Mouse (Mus musculus): ENCODE measurements at regions not wholly inside any gene's neighbourhood (a gene's known extent, or its start where the extent isn't known, plus 50 kb on each side); places are given as distances from the start of the nearest gene placed in this dataset.
A peak's percentile ranks its signal among the peaks of the same experiment; 100 is the strongest.

DNA sequence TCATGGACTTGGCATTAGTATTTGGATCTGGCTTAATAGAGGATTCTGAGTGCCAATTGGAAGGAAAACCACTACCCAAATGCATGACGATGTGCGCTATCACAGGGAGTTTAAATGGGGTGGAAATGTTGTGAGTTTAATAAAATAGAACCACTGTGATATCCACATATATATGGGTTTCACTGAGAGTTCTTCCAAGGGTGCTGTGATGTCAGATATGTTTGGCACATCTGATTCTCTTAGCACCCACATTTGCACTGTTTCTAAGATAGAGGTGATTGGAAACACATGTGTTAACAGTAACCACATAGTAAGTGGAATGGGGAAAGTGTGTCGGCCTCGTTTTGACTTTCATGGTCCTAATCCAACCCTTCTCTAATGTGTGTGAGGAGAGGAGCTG, 189.7 kb upstream of the 1810046K07Rik start:
- peak; percentile 47 for DNase-seq (ENCODE audit: inconsistent ontology term)

DNA sequence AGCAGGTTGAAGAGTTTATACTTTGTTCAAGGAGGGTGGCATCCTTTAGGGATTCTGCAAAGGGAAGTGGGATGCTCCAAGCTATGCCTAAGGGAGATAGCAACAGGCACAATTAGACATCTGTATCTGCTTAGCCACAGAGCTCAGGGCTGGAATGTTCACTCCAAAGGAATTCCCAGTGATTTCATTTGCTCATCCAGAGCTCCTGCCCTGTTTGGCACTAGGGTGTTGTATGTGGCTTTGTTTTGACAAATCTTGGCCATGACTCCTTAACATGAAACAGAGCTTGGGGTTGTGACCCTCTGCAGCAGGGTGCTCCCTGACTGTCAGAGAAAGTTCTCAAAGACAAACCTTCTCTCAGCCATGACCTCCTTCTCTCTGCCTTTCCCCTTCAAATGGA, 194.8 kb upstream of the 1810046K07Rik start:
- DNase-seq (ENCODE audit: inconsistent ontology term), result peak; percentile 68

DNA sequence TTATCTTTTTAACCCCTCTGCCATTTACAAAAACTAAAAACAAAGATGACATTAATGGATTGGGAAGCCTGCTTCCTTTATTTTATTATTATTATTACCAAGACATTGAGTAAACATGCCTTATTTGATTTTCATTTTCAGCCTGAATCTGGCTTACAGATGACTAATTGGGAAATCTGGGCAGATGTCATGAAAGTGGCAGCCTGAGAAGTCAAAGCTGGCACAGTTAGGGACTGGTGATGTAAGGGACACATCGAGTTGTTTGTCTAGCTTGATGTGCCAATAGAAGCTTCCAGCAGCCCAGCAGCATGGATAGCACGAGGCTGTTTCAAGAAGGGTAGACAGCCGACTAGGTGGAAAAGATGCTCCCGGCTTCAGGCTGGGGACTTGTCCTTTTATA, 197.2 kb upstream of the 1810046K07Rik start:
- DNase-seq (ENCODE audit: inconsistent ontology term), result no peak

DNA sequence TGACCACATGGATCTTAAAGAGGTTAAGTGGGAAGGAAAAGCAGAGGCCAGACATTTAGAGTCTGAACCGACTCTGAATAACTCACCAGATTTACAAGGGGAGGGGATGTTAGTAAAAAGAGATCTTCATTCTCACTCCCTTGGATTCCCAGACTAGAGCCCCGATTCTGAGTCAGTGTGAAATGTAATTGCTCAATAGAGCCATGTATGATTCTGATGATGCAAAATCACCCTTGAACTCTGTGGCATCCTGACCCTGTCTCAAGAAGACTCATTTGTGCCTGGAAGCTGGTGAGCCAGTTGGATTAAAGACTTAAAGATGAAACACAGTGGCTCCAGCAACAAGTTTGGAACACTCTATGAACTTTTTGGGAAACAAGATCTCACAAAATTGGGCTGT, 210.2 kb upstream of the 1810046K07Rik start:
- peak; percentile 13 for DNase-seq (ENCODE audit: inconsistent ontology term)

DNA sequence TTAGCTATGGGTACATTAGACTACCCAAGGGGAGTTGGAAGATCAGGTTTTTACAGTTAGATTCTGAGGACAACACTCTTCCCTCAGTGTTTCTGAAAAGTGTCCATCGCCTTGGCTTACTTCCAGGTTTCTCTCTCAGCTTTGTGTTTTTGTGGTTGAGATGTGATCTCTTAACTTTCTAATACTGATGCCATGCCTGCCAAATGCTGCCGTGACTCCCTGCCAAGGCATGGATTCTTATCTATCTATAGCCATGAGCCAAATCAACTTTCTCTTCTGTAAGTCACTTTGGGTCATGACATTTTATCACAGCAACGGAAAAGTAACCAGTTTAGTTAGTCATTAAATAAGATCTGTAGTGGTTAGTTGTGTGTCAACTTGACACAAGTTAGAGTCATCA, 213.2 kb upstream of the 1810046K07Rik start:
- DNase-seq (ENCODE audit: inconsistent ontology term), result no peak

DNA sequence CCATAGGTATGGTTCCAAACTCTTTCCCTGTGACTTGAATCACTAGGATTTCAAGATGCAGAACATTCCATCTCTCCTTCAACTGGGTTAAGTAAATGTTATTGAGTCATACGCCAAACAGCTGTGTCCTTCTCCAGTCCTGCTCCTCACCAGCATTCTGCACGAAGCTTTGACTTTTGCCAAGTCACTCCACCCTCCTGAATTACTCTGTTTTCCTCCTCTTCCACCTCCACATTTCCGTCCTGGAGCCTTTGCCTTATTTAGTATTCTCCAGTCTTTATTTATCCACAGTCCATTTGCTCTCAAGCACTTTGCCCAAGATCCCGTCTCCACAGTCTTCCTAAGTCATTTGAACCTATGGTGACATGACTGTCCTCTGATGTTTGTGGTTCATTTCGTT, 193.1 kb upstream of the Arhgap20 start:
- DNase-seq (ENCODE audit: inconsistent ontology term), result no peak

DNA sequence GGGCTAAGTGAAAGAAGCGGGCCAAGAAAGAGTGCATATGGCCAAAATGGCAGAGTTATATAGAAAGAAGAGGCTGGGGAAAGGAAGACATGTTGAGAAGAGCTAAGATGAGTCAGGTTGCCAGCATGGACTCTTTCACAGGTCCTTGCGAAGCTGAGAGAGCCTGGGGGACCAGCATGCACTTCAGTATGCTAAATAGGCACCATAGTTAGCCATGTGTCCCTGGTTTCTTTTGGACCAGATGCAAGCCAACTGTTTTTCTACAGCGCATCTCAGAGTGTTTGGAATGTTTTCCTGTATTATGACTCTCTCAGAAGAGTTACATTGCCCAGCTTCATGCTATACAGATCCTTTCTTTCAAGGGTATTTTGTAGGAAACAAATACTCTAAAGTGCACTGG, 183.5 kb upstream of the Arhgap20 start:
- no peak for DNase-seq (ENCODE audit: inconsistent ontology term)

DNA sequence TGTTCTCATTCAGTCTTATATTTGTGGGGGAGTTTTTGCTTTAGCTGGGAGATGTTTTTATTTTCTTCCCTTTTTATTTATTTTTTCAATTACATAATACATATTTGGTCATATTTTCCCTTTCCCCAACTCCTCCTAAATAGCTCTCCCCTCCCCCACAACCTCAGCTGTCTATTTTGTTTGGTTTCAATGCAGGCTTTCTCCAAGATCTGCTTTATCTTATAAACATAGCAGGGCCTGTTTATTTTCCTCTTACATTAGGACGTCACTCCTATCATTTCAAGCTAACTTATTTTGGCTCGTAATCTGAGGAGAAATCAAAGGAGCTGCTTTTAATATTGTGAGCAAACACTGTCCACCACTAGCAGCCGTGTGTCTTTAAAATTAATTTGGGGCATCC, 171.4 kb upstream of the Arhgap20 start:
- no peak for DNase-seq (ENCODE audit: inconsistent ontology term)

DNA sequence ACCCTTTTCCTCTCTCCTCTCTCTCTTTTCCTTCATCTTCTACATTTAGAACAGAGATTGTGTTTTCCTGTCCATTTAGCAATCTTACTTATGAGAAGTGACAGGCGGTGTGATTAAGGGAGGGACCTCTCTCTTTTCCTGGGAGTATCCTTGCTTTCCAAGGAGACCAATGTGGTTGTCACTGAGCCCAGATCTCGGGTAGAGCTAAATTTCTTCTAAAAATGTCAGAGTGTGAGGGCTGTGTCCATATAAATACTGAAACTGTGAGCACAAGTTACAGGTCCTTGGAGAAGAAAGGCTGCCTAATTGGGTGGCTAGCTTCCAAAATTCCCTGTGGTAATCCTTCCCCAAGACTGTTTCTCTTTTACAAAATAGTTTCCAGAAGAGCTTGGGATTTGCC, 166.4 kb upstream of the Arhgap20 start:
- DNase-seq (ENCODE audit: inconsistent ontology term), result peak; percentile 58

DNA sequence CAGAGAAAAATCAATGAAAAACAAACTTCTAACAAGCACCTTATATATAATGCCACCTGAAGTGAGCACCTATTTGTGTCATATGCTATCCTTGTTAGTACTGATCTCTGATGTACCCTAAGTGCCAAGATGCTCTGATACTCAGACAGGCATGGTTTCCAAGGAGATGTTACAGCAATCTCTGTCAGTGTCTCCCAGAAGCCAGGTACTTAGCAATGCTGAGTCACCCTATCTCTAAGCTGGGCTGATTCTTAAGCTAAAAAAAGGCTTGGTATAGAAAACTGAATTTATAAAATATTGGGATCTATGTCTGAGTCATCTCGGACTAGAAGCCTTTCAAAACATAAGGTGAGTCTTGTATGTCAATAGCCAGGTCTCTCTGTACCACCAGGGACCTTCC, 157.0 kb upstream of the Arhgap20 start:
- DNase-seq (ENCODE audit: inconsistent ontology term), result no peak

DNA sequence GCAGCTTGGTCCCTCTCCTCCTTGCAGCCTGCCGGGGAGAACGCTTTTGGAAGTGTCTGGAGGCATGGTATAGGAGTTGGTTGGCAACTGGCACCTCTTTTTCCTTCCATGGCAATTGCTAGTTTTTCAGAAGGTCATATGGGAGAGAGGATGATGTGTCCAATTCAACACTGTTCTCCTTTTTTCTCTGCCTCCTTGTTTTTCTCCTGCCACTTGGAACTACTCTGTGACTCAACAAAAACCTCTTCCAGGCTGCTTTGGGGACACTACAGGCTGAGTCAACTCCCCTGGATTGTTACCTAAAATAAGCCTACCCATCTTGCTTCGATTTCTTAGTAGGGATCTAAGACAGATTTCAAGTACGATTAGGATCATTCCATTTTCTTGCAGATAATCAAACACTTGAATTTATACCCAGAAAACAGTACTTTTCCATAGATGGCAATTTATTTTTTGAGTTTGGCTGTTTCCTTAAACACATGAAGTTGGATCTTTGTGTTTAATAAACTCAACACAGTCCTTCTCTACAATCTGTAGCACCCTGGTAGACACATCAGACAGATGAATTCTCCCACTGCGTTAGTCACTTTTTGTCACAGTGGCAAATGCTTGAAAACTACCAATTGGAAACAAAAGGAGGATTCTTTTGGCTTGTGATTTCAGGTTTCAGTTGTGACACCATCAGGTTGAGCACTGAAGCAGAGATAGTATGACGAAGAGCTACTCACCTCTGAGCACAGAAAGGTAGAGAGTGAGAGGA, 156.3 kb upstream of the Arhgap20 start:
- no peak for DNase-seq (ENCODE audit: inconsistent ontology term)

DNA sequence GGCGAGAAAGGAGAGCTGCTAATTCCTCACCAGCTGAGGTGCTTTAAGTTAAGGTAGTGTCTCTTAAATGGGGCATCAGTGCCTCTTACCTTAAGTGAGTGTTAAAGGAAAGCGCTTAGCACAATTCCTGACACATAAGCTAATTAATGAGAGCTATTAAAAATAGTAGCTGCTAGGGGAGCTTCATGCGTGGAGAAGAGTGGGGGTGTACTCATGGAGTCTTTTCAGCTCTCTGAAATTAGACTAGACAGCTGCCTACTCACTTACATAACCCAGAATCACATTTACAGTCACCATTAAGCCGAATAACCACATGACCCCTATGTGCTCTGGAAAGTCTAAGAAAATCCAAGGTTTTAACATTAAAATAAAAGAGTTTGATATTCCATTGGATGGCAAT, 139.0 kb upstream of the Arhgap20 start:
- no peak for DNase-seq (ENCODE audit: inconsistent ontology term)

DNA sequence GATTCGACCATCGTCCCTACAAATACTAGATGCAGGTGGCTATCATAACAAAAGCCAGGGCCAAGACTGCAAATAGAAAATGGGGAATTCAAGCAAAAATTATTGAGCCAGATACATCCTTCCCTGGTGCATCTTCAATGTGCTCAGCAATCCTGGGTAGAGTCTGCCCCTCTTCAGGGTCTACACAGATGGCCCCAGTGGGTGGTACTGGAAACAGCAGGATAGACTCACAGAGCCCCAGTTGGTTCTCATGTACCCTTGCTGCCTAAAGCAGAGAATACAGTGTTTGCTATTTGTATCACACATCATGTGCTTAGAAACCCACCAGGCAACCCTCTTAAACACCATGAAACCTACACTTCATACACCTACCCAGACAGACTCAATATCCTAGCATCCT, 129.0 kb upstream of the Arhgap20 start:
- DNase-seq (ENCODE audit: inconsistent ontology term), result no peak

DNA sequence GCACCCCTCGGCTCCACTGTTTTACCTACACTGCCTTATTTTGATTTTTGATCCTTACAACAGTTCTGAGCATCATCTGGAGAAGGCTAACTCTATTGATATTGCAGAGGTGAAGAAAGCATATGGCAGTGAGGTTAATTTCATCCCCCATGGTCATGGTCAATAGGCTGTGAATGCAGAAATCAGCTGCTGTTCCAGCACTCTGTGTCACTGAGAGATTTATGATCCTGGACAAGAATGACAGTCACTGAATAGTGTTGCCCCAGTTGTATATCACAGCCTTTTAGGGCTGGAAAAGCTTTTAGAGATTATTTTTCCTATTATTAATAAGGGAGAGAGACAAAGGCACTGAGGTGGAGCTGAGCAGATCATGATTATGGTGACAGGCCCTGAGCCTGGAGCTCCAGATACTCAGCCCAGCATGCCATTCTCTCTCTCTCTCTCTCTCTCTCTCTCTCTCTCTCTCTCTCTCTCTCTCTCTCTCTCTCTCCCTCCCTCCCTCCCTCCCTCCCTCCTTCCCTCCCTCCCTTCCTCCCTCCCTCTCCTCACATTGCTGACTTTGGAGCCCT, 128.5 kb upstream of the Arhgap20 start:
- no peak for DNase-seq (ENCODE audit: inconsistent ontology term)

DNA sequence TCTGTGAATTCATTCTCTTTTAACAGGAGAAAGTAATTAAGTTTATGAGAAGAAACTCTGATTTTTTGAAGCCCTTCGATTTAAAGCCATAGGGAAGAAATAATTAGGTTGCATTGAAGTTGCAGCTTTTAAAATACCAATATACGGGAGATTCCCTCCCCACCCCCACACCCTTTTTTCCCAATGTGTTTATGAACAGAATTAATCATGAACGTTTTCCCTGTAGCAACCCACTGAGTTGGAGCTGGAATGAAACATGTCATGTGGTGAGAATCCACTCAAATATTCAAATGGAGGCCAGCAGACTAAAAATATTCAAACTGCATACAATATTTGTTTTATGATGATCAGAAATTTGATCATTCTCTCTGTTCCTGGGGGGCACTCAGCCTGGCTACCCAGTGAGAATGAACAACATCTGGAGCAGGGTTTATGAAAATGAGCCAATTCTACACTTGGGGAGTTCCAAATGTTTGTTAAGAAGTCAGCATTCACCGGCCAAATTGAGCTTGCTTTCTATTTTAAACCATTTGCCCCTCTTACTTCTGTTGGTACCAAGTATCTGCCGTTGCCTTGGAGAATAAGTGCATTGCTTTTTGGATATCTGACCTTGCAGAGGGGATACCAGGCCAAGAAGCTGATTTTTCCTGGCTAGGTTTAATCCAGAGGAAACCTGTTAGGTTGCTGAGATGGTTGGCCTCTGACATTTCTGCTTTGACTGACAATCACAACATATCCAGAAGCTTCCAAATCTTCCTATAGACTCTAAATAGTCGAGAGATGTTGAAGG, 127.8 kb upstream of the Arhgap20 start:
- DNase-seq (ENCODE audit: inconsistent ontology term), result no peak

DNA sequence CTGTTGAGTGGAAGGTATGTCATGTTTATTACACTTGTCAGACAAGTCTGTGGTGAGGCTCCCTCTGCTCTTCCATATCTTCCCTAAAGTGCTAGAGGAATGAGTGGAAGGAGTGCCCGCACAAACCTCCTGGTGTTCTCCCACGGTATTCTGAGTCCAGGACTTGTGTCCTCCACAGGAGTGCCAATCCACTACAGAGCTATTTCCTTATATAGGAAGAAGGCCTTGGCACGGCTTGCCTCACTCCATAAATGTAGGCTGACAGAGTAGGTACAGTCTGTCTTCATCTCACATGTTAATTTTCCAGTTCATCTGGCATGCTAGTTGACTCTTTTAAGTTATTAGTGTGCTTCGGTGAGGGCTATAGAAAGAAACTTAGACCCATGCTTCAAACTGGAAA, 123.4 kb upstream of the Arhgap20 start:
- DNase-seq (ENCODE audit: inconsistent ontology term), result no peak

DNA sequence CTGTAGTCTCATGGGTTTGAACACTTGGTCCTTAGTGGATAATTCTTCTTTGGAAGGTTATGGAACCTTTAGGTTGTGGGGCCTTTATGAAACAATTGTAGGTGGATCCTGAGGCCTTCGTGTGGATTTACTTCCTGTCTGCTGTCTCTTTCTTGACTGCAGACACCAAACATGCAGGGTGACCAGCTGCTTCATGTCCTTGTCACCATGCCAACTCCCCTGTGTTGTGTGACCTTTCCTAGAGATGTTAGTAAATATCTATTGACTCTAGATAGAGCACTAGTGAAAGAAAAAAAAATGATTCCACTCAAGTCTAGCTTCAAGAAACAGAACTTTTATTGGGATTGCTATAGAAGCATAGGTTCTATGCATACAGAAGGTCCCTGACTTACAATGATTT, 119.7 kb upstream of the Arhgap20 start:
- no peak for DNase-seq (ENCODE audit: inconsistent ontology term)

DNA sequence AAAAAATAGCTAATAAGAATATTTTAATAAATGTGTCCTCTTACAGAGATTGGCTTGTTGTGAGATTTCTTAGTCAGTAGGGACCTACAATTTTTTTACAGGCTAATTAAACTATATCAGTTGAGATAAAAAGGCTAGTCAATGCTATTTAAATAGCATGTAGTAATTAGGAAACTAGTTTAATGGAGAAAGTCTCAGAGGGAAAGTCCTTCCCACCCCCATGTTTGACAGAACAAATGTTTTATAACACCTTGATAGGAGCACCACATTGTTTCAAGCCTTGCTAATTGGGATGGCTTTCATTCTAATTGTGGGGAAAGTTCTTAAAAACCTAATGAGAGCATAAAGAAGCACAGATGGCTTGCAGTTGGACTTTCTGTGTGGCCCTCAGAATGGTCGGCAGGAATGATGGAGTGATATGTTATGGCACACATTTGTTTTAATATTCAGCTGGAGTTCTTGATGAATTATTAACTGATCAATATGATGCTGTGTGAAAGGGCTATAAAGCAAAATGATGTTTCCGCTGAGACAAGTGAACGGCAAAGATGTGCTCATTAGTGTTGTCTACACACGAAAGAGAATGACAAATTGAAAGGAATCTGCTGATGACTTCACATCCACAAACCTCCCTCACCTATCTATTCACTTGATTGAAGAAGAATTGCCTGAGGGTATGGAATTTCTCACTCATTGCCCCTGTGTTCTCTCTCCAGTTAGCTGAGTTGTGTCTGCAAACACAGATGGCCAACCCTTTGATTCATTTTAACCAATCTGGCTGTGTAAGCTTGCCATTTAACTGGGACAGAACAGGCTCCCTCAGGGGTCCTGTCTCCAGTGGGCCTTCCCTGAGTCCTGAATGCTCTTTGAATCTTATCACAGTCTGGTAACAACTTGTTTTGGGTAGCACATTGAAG, 111.5 kb upstream of the Arhgap20 start:
- DNase-seq (ENCODE audit: inconsistent ontology term), result peak; percentile 58

DNA sequence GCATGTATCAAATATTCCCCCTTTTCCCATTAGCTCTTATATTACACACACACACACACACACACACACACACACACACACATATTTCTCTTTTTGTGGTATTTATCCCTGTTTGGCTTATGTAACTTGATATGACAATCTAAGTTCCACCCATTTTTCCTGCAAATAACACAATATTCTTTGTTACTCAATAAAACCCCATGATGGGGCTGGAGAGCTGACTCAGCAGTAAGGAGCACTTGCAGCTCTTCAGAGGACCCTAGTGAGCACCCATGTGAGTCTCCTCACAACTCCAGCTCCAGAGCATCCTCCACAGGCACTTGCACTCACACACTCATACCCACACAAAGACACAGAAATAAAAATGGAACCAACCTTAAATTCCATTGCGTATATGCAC, 110.5 kb upstream of the Arhgap20 start:
- no peak for DNase-seq (ENCODE audit: inconsistent ontology term)

DNA sequence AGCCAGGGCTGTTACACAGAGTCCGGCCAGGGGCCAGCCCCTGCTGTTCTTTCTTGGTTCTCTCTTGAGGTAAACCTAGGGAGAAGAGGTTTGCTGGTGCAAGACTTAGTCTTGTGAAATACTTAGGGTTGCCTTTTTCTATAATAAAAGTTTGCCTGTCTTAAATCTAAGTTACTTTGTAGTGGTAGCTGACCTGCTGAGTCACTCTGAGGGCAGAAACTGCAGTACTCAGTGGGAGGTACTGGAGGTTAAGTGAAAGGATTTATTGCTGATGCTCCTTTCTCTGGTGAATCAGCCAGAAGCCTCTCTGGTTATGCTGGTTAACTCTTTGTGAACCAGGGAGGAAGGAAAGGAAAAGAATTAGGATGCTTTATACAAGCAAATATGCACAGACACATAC, 107.3 kb upstream of the Arhgap20 start:
- DNase-seq (ENCODE audit: inconsistent ontology term), result no peak

DNA sequence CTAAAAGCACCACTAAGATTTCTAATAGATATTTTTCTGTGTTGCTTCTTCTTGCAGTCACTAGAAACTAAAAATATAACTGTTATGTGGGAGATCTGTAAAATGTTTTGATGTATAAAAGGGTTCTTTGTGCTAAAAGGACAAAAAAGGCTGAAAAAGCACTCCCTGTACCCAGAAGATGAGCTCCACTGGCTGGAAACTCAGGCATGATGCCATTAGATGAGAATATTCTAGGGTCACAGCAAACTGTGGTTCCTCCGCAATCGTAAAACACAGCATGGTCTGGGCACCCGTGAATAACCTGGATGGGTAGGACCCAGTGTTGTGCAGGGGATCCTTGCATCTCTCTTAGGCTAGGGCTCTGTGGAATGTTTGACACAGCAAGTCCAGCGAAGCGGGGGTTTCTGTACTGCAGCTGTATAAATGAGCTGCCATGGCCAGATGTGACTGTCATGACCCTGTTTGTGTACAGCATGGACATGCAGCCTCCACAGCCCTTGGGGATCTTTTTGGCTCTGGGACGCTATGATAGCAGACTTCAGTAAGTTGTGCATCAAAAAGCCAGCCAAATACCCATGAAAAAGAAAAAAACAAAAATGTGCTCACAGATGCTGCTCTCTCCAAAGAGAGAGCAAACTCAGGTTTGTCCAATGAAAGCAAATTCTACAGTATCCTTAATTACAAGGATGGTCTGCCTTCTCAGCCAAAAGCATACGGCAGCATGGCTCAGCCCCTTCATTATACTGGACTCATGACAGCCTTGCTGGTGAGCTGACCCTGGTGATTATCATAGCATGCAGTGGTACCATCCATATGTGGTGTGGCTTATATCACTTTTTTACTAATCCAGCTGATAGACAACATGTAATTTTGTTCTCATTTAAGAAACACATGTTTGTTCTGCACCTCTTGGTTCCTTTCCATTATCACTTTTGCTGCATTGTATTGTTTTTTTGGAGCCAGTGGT, 103.9 kb upstream of the Arhgap20 start:
- DNase-seq (ENCODE audit: inconsistent ontology term), result no peak

Measured in Muller cell, postnatal 12 days (primary cell).